Mouse (Mus musculus) retina, postnatal 7 days (tissue): ENCODE data around the gene Vmn2r97.
"Not testable (repeated sequence)": the region's sequence is repeated elsewhere in the genome, so short reads cannot be mapped to it uniquely, and the experiment has no call there.

Experiments
- DNase-seq: peaks from one replicate; pipeline ENCODE4 v3.0.0-alpha.2; 2012; ENCODE audit warnings: low read depth, low spot score

Vmn2r97 gene

DNA sequence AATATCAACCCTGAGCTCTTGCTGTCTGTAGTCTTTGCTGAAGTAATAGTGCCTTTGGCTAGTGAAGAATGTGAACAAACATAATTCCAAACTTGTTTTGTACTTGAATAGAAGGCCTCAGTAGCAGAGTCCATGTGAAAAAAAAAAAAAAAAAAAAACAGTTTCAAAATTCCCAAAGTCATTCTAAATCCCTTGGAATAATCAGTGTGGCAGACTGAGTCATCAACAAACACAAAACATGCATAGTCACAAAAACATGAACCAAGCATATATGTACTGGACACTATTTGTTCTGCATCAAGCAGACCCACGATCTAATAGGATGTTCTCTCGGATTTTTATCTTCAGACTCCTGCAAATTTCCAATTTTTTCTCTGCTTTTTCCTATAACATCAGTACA, at the start of gene Vmn2r97:
Gene Vmn2r97, plus strand, starts transcription at position 301 of the 400 bp plus-strand sequence.
- not testable (repeated sequence) for DNase-seq

DNA sequence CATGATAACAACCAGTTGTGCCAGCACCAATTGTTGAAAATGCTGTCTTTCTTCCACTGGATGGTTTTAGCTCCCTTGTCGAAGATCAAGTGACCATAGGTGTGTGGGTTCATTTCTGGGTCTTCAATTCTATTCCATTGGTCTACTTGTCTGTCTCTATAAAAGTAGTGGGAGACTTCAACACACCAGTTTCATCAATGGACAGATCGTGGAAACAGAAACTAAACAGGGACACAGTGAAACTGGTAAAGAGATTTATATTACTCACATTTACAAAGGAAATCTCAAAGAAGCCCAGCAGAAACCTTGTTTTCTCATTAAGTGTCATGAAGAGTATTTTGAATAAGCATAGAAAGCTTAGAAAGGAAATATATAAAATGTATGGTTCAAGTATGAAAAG, 31.7 kb upstream of the Vmn2r97 start:
- DNase-seq, result not testable (repeated sequence)

DNA sequence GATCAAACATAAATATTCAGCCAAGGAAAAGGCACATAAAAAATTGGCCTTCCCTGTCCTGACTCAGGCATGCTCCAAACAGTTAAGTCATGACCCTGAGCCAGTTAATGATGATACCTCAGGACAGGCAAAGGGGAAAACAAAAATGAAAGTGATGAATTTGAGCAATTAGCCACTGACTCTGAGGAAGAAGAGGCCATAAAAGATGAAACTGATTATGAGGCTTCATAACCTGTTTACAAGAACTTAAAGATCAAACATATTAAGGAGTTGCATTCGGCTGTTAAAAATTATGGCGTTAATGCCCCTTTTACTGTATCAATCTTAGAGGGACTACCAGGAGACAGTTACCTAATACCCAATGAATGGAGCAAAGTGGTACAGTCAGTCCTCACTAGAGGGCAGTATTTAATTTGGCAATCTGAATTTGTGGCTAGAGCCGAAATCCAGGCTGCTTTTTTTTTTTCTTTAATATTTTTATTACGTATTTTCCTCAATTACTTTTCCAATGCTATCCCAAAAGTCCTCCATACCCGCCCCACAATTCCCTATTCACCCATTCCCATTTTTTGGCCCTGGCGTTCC, 24.3 kb upstream of the Vmn2r97 start:
- DNase-seq, result no peak

DNA sequence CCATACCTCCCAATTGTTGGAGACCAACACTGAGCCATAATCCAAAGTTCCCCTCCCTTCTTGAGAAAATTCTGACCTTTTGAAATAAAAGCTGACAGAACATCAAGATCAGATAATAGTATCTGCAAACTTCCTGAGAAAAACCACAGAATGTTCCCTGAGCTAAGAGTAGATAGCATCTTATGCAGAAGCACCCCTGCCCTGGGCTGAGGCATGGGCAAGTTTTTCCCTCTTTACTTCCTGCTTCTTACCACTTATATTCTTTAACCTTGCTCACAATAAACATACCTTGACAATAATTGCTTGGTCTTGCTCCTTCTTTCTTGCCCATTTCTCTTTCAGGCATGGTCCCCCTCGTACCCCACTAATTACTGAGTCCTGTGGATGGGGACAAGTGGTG, 43.7 kb downstream of the Vmn2r97 start:
- DNase-seq, result not testable (repeated sequence)

DNA sequence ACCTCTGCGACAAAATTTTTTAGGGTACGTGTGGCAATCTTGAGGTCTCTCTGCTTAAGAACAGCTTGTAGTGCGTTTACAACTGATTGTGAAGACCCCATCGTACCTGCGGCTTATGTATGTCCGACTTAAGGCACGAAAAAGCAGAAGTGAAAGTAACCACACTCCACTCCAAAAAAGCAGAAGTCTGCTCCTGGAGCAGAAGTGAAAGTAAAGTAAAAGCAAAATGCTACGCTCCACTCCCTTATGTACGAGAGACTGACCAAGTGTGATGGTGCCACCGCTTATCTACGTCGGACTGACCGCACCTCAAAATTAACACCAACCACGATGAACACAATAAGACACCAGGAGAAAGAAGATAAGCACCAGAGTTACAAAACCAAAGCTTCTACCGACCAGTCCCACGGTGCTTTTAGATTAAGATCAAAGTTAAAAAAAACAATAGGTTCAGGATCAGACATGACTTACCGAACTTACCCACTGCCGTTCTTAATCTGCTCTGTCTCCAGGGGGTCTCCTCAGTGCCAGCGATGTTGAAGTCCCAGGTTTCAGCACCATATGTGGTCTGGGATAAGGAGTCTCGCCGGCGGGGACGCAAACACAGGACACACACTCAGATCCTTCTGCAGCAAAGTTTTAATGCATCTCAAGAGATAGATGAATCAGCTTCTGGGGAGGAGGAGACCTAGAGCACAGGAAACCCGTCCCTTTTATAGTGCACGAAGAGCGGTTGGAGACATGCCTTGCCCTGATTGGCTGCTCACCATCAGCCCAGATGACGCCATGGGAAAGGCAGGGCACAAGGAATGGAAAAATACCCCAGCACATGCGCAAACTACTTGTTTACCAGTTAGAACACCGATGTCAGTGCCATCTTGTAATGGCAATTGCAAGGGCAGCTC, 54.5 kb downstream of the Vmn2r97 start:
- DNase-seq, result no peak
